Mouse (Mus musculus) cerebellum, adult 11-12 months (tissue): ENCODE data around the gene Fnbp1.
A peak's percentile ranks its signal among the peaks of the same experiment; 100 is the strongest.

Source experiments
- DNase-seq: peaks from one replicate; pipeline ENCODE4 v3.0.0; 2022

The Fnbp1 gene

DNA sequence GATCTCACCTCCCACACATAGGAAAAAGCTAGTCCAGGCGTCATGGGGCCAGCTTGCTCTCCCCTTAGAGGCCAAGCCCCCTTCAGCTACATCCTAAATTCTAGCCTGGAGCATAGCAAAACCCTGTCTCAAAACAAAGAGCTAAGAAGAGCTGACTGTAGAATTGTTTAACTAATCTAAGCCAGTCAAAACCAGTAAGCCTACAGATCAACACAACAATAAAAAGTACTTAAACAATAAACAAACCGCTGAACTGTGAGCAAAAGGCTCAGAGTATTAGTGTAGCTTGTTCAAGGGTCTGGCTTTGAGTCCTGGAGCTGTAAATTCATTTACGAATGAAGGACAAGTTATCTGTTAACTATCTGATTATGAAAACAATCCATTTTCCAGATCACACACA is 50.6 kb downstream of the Fnbp1 start:
- no peak for DNase-seq

DNA sequence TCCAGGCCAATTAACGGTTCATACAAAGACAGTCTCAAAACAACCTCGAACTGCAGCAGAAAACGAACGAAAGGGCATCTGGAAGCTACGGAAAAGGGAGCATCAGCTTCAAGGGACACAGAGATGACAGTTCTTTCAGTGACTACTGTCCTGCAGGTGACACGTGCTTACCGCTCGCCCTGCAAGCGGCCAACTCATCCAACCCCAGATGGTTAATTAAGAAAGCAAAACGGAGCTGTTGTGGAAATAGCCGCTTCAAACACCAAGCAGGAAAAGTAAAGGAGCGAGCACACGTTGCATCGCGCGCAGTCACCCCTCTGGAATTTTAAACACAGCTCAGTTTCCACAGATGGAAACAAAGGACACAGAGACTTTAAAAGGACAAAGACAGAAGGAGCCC is 52.2 kb downstream of the Fnbp1 start:
- DNase-seq = no peak

DNA sequence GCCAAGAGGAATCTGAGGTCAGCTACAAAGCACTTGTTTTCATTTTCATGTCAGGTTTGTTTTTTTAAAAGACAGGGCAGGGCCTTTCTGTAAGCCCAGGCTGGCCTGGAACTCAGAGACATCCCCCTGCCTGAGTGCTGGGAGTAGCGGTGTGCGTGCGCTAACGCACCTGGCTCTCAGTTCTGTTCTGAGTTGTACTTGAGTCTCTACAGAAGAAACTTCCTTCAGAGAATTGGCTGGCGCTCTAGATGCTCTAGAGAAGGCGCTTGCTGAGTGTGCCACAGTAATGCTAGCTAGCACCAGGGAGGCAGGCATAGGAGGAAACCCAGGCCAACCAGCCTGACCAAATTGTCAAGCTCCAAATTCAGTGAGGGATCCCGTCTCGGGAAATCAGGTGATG is 52.9 kb downstream of the Fnbp1 start:
- no peak for DNase-seq

DNA sequence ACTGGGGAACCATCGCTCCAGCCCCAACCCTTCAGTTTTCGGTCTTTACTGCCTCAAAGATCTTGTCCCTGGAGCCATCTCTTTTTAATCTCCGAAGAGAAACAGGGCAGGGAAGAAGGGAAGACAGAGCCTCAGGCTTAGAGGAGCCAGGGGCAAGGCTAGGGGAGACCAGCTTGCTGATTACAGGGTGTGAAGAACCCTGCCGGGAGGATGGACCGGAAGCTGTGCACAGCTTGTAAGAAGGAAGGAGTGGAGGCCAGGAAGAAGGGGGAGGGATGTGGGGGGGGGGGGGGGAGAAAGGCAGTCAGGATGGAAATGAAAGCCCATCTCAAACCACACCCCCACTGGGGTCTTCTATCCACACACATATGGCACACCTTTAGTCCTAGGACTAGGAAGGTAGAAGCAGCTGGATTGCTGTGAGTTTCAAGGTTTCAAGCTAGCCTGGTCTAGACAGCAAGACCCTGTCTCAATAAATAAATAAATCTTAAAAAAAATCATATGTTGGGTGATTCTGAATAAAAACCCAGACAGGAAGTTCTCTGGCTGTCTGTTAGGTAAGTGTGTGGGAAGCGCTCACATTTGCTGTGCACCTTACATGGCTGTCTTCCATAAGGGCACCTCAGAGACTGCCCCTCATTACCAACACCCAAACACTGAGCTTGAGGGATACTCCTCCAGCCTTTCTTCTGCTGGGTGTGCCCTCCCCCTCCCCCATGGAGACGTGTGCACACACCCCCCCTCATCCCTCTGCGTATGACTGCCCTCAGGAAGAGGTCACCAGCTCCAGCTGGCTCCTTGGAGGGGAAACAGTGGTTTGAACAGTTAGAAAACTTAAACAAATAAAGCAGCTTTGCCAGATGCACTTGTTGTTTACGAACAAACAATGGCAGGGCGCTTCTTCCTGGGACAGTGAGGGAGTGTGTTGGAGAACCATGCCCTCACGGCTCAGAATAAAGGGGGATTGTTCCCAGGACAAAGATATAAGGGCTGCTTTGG is 53.8 kb downstream of the Fnbp1 start:
- peak; percentile 89 for DNase-seq

DNA sequence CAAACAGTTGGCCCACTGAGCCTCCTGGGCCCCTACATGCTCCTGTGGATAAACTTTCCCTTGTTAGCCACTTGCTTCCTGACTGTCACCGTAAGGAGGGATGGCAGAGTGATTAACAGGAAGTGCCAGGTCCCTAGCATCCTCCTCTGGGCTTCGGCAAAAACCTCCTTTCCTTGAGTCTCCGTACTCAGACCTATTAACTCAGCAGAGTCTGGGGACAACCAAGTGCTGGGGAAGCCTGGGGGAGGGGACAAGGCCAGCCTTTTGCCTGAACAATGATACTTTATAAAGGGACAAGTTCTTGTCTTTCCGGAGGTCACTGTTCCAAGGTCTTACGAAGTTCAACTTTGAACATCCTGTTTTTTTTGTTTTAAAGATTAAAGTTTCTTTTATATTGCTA is 54.7 kb downstream of the Fnbp1 start:
- DNase-seq = no peak

DNA sequence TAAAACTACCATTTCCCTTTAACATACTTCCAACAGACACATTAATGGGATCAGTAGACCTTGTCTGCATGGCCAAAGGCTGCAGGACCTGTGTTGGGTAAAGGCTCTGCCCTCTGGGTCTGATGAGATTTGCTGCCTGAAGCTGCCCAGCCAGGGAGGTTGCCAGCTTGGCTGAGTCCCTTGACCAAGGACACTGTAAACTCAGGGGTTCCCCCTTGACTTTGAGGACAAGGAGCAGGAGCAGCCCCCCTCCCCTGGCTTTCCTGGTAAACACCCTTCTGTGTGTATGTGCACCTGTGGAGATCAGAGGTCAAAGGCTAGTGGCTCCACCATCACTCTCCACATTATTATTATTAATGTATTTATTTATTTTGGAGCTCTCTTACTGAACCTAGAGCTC is 55.3 kb downstream of the Fnbp1 start:
- peak; percentile 60 for DNase-seq

DNA sequence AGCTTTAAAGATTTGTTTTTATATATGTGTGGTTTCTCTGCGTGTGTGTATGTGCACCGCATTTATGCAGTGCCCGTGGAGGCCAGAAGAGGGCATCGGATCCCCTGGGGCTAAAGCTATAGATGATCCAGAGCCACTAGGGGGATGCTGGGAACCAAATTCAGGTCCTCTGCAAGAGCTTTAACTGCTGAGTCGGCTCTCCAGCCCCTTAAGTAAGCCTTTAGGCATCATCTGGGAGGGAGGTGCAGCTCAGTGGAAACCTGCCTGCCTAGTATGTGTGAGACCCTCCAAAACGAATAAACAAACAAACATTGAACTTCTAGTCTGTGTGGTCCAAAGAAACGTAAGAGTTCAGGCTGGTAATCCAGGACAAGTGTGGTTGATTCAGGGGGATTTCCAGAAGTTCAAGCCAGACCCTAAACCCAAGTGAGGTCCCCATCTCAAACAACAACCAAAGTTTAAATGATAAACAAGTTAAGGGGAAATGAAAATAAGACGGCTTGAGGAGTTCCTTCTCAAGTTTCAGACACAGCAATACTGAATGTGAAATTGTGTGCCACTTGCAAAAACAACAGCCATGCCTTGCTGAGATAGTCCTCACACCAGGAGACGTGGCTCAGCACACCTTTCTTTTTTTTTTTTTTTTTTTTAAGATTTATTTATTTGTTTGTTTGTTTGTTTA is 57.5 kb downstream of the Fnbp1 start:
- DNase-seq = no peak

DNA sequence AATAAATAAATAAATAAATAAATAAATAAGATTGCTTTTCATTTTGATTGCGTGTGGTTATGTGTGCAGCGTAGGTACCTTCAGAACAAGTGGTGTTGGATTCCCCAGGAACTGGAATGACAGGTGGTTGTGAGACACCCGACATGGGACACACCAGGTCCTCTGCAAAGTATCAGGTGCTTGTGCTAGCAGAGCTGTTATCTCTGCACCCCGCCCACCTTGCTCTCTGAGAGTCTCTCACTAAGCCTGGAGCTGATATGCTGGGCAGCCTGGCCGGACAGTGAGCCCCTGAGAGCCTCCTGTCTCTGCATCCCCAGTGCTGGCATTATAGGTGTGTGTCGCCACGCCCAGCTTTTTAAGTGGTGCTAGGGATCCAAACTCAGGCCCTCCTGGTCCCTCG is 58.4 kb downstream of the Fnbp1 start:
- DNase-seq = no peak

DNA sequence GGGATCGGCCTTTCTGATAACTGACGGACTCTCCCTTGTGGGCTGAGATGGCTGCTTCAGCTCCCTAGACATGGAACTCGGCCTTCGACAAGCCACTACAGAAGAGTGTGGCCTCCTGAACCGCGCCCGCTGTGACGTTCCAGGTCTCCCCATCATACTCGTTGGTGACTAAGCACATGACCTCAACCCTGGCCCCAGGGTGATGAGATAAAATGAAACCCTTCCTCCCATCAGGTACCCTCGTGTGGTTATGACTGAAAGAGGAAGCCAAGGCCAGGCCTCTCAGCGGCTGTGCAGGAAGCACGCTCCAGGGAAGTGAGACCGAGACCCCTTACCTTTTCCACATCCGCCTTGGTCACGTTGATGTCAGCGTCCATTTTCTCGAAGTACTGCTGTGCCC is 59.2 kb downstream of the Fnbp1 start:
- no peak for DNase-seq

DNA sequence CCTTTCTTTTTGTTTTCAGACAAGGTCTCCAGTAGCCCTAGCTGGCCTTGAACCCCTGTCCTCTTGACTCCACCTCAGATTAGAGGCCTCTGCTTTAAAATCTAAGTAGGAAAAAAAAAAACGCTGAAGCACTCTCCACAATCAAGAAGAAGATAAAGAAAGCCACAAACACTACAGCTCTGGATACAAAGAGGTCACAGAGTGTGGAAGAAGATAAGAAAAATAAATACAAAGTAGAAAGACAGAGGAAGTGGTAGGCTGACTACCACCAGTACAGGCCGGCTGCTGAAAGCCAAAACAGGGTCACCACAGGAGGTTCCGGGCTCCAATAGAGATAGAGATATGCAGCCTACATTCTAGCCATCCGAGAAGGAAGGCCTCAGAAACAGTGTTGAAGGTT is 60.5 kb downstream of the Fnbp1 start:
- DNase-seq = no peak

DNA sequence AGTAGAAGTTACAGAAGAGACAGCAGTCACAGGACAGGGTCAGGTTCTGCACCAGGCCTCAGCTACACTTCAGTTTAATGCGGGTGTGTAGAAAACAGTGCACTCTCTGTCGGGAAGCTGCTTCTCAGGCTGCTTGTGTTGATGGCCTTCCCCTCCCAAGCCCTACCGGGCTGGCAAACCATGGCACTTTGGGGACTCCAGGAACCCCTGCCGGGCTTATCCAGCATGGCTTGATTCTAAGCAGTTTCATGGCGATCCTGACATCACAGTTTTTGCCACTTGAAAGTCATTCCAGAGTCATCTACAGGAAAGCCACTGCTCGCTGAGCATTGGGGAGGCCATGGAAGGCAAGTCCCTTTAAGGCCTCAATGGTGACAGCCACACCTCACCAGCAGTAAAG is 62.7 kb downstream of the Fnbp1 start:
- DNase-seq = no peak

DNA sequence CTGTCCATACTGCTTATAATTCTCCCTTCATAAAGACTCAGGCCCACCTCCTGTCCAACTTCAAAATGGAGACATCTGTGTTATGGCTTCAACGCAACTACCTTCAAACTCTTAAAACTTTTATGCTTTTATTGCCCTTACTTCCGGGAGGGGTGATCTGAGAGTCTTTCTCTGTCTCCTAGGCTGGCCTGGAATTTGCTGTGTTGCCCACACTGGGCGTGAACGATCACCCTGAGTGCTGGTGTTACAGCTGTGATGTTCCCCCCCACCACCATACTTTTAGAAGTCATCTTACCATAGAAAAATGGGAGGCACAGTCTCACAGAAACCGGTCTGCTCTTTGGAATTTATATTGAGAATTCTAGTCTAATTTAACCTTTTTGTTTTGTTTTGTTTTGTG is 64.2 kb downstream of the Fnbp1 start:
- DNase-seq = no peak

DNA sequence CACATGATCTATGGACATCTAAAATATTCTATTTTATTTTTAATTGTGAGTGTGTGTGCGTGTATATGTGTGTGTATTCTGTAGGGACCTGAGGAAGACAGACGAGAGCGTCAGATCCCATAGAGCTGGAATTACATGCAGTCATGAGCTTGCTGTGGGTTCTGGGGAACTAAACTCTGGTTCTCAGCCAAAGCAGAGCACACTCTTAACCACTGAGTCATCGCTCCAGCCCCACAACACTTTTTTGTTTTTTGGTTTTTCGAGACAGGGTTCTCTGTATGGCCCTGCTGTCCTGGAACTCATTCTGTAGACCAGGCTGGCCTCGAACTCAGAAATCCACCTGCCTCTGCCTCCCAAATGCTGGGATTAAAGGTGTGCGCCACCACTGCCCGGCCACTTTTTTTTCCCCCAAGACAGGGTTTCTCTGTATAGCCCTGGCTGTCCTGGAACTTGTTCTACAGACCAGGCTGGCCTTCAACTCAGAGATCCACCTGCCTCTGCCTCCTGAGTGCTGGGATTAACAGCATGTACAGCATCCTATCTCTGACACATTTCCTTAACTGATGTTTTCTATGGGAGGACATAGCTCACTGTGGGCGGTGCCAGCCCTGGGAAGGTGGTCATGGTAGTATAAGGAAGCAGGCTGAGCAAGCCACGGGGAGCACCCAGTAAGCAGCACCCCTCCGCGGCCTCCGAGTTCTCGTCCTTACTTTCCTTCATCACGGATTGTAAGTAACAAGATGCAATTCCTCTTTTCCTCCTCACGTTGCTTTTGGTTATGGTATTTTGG is 65.3 kb downstream of the Fnbp1 start:
- no peak for DNase-seq

DNA sequence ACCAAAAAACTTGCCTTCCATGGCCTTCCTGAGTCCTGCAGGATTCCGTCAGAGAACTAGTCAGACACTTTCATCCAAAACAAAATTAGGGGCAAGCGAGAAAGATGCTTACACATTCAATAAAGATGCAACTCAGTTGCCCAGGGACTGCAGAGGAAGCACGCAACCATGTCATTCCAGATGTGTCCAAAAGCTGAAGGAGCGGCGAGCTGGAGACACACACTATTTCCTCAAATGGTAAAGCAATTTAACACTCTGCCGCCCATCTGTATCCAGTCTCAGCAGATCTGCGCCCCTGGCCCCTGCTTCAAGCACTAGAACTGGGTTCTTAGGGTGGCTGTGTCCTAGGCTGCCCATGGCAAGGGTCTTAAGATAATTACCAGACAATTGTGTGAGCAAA is 66.0 kb downstream of the Fnbp1 start:
- no peak for DNase-seq

DNA sequence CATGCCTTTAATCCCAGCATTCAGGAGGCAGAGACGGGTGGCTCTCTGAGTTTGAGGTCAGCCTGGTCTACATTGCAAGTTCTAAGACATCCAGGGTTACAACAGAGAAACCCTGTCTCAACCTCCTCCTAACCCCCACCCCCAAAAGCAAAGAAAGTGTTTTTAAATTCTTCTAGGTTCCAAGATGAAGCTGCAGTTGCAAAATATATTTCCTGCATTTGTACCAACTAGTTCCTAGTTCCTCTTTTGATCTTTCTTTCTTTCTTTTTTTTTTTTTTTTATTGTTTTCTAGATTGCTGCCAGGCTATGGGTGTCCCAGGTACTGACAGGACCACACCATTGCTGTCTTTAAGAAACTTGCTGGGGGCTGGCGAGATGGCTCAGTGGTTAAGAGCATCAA is 66.6 kb downstream of the Fnbp1 start:
- DNase-seq = no peak

DNA sequence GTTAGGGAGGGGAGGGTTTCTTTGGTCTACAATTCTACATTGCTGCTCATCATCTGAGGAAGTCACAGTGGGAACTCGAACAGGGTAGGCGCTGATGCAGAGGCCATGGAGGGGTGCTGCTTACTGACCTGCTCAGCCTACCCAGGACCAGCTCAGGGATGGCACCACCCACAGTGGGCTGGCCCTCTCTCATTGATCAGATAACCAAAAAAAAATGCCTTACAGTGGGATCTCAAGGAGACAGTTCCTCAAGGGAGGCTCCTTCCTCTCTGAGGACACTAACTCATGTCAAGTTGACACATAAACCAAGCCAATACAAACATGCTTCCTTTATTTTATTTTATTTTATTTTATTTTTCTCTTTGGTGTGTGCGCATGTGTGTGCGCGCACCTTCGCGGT is 72.3 kb downstream of the Fnbp1 start:
- DNase-seq = no peak

DNA sequence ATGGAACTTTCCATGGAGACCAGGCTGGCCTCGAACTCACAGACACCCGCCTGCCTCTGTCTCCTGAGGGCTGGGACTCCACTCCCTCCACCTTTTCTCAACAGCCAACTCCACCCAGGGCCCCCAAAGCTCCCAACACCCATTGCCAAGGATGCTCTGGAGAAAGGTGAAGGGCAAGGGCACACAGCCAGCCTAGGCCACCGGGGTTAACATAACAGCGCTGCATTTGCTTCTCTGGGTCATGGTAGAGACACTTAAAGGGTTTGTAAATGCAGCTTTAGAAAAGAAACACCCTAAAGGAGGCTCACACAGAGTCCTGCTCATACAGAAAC is 72.7 kb downstream of the Fnbp1 start:
- peak; percentile 57 for DNase-seq

DNA sequence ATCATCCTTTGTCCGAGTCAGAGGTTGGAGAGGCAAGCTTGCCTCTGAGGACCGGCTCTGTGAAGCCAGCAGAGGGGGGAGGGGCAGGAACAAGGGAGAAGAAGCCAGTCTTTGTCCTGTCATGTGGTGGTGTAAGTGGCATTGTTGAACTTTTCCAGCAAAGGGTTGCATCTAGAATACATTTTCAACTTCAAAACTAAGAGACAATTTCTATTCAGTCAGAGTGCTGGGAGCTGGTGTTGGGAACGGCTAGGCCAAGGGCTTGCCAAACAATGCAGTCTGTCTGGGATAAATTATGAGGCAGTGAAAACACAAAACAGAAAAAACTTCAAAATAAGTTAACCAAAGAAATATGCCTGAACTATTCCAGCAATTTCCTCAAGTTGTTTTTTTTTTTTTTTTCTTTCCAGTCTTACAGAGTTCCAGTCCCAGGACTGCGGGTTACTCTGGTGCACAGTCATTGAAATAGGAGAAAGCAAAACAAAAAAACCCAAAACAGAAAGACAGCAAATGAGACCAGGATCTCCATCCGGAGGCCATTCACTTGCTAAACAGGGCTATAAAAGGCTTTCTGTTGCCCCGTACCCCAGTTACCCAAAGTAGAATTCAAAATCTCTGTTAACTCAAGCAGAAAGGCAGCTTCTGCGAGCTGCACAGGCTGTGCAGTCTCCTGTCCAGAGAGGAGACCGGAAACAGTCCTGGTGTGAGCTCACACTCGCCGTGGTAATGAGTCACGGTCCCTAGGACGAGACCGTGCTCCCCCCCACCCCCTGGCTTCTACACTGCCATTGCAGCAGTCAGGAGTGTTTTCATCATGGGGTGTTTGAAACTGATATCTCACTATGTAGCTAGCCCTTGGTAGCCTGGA is 73.3 kb downstream of the Fnbp1 start:
- peak; percentile 64 for DNase-seq

DNA sequence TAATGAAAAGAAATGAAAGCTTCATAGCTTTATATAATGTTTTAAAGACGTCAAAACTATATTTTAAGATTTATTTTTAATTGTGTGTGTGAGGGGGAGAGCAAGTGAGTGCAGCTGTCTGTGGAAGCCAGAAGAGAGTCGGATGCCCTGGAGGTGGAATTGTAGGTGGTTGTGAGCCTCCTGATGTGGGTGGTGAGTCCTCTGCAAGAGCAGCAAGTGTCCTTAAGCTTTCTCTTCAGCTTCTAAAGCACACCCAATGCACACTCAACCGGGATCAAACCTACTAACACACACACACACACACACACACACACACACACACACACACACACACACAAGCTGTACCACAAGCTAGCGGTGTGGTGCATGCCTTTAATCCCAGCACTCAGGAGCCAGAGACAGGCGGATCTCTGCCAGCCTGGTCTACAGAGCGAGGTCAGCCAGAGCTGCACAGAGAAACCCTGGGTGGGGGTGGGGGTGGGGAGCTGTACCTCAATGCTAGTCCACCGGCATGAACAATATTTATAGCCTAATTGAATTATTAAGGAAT is 74.0 kb downstream of the Fnbp1 start:
- no peak for DNase-seq

DNA sequence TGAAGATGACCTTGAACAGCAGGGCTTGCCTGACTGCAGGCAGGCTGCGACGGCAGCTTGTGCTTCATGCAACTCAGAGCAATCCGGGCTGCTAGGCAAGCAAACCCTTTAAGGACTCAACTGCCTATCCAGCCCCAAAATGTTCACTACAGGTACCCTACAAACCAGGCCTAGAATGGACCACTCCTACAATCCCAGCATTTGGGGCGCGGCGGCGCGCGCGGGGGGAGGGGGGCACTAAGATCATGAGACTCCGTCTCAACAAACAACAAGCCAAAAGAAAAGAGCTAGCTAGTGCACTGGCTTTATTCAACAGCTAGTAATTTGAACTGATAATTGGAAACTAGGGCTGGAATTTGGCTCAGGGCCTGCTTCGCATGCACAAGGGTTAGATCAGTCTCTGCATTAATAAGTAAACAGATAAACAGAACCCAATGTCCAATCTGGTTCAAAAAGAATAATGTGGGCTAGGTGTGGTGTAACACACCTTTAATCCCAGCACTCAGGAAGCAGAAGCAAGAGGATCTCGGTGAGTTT is 74.7 kb downstream of the Fnbp1 start:
- no peak for DNase-seq

DNA sequence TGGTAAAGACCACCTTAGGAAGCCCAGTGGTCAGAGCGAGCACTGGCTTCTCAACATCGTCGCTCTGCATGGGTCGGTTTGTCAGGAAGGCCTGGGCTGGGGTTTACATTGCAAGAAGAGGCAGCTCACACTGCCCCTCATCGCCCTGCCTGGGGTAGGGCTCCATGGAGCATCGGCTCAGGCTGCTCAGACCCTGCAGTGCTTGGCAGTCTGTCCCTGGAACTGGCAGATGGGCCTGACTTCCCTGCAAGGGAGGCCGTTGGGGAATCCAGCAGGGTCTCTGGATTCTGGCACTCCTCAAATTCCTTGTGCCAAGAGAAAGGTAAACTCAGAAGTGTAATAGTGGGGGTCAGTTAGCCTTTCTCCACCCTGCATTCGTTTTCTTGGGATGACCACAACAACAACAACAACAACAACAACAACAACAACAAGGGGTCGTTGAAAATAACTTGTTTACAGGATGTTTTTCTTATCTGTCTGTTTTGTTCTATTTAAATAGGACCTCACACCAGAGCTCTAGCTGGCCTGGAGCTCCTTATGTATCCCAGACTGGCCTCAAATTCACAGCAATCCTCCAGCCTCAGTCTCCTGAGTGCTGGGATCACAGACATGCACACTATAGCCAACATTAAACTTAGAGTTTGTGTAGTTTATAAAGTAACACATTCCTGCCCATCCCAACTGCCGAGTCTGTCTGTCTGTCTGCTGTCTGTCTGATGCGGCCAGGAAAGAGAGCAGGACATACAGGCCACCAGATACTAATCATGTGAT is 75.6 kb downstream of the Fnbp1 start:
- peak; percentile 96 for DNase-seq
